ENCODE assay signal across 12 mouse cellular contexts in genomic region chr16:64872296-64872695, GRCm38 (mm10). TPM values are rescaled to one million over a fixed set of nuclear protein-coding genes. Genes with fewer than 3 reads are reported as not detected.
DNase-seq lines count a peak whose midpoint lies in the region; ATAC-seq and TF ChIP-seq lines count a peak whose summit lies in the region.
"Had no signal": no experiment of that assay in that cellular context is flagged by ENCODE, and none has a peak within 500 bp of the region (broad histone marks: within the 10 kb centered on the region; RNA-seq: fewer than 3 reads in every experiment).

No protein-coding gene starts in this region.

- TF ChIP-seq POLR2A in ES-Bruce4 (IDR thresholded peaks at IDR 0.05; ENCODE audit: insufficient read depth, low read length) = no peak

- H3K27ac ChIP-seq in hindbrain, embryonic 10.5 days = no peak overlapping the region
- H3K27ac ChIP-seq in hindbrain, embryonic 14.5 days = no peak overlapping the region
- H3K27ac ChIP-seq in ES-Bruce4 (ENCODE audit: insufficient read depth, low read length) = peak overlapping the region; percentile 91
- H3K27ac ChIP-seq in liver, embryonic 15.5 days (replicated peaks) = no peak overlapping the region
- H3K27ac ChIP-seq: neural tube, embryonic 12.5 days had no signal

- H3K4me3 ChIP-seq in hindbrain, embryonic 10.5 days = 0 out of 2 replicates have a peak overlapping the region, but pooled peaks have one; percentile 74
- H3K4me3 ChIP-seq in hindbrain, embryonic 14.5 days (replicated peaks; ENCODE audit: low read length) = no peak overlapping the region
- H3K4me3 ChIP-seq in ES-Bruce4 (ENCODE audit: low read depth, low read length) = peak overlapping the region; percentile 16; the same call in 1 of the 2 replicates
- no peak overlapping the region for H3K4me3 ChIP-seq in liver, embryonic 15.5 days (replicated peaks)
- H3K4me3 ChIP-seq: neural tube, embryonic 12.5 days had no signal

- ATAC-seq in hindbrain, embryonic 14.5 days (ENCODE audit: low FRiP score) = no peak
- ATAC-seq in liver, embryonic 15.5 days (ENCODE audit: insufficient read depth) = no peak
- ATAC-seq: intestine, postnatal 0 days had no signal

- no peak for TF ChIP-seq CTCF in ES-Bruce4 (IDR thresholded peaks at IDR 0.05; ENCODE audit: low read depth, low read length)

- DNase-seq in hindbrain, embryonic 10.5 days (ENCODE audit: low spot score) = no peak
- DNase-seq in hindbrain, embryonic 14.5 days (ENCODE audit: low spot score) = no peak
- peak; percentile 58 for DNase-seq in NIH3T3 (ENCODE audit: low read depth)
- no peak for DNase-seq in spleen, postnatal 4 days (ENCODE audit: low spot score in 2 of 2)
- no peak for DNase-seq in left cerebral cortex, postnatal 25 days (ENCODE audit: low spot score in 2 of 2)
- DNase-seq: cerebellum, adult 8-10 months; right cerebral cortex, postnatal 4 days; thymus, postnatal 4 days had no signal

- no peaks in the 10 kb centered on the region for H3K4me1 ChIP-seq in hindbrain, embryonic 10.5 days (replicated peaks)
- H3K4me1 ChIP-seq in hindbrain, embryonic 14.5 days (replicated peaks; ENCODE audit: control insufficient read depth, insufficient read depth, low read length) = no peaks in the 10 kb centered on the region
- peaks cover 3% of the 10 kb centered on the region for H3K4me1 ChIP-seq in ES-Bruce4 (ENCODE audit: control insufficient read depth, insufficient read depth, low read length)
- H3K4me1 ChIP-seq in liver, embryonic 15.5 days (replicated peaks) = peaks cover 10% of the 10 kb centered on the region
- H3K4me1 ChIP-seq: neural tube, embryonic 12.5 days had no signal

- no peak for TF ChIP-seq EP300 in ES-Bruce4 (IDR thresholded peaks at IDR 0.05; ENCODE audit: insufficient read depth, low read depth, low read length)

- WGBS in hindbrain, embryonic 10.5 days = 21% methylated on average over 3 of the region's 3 CpGs
- 27% methylated on average over 3 of the region's 3 CpGs for WGBS in hindbrain, embryonic 14.5 days
- 36% methylated on average over 3 of the region's 3 CpGs for WGBS in liver, embryonic 15.5 days (ENCODE audit: insufficient replicate concordance)

- intact Hi-C loops in left cerebral cortex, postnatal 25 days (cut with DNase I) = loop anchor here (2.0 kb wide), 1 partner anchor 19 kb away; no protein-coding TSS in a partner anchor

- H3K27me3 ChIP-seq in hindbrain, embryonic 10.5 days (ENCODE audit: insufficient read depth, poor library complexity, severe bottlenecking) = no peaks in the 10 kb centered on the region
- no peaks in the 10 kb centered on the region for H3K27me3 ChIP-seq in hindbrain, embryonic 14.5 days (ENCODE audit: control insufficient read depth, insufficient read depth, low read length)
- no peaks in the 10 kb centered on the region for H3K27me3 ChIP-seq in ES-Bruce4 (ENCODE audit: control insufficient read depth, insufficient read depth, low read length, poor library complexity, severe bottlenecking)
- no peaks in the 10 kb centered on the region for H3K27me3 ChIP-seq in liver, embryonic 15.5 days
- H3K27me3 ChIP-seq: neural tube, embryonic 12.5 days had no signal

- H3K9ac ChIP-seq in hindbrain, embryonic 14.5 days = no peak overlapping the region
- 0 out of 2 replicates have a peak overlapping the region, but pooled peaks have one; percentile 73 for H3K9ac ChIP-seq in ES-Bruce4 (ENCODE audit: low read depth, poor library complexity, severe bottlenecking)
- no peak overlapping the region for H3K9ac ChIP-seq in liver, embryonic 15.5 days
- H3K9ac ChIP-seq: neural tube, embryonic 12.5 days had no signal

- H3K36me3 ChIP-seq in hindbrain, embryonic 10.5 days = no peaks in the 10 kb centered on the region
- H3K36me3 ChIP-seq in hindbrain, embryonic 14.5 days (replicated peaks; ENCODE audit: control insufficient read depth, insufficient read depth) = no peaks in the 10 kb centered on the region
- no peaks in the 10 kb centered on the region for H3K36me3 ChIP-seq in ES-Bruce4 (ENCODE audit: control insufficient read depth, insufficient read depth, low read length, poor library complexity, severe bottlenecking)
- no peaks in the 10 kb centered on the region for H3K36me3 ChIP-seq in liver, embryonic 15.5 days (replicated peaks)
- H3K36me3 ChIP-seq: neural tube, embryonic 12.5 days had no signal

- H3K9me3 ChIP-seq in hindbrain, embryonic 10.5 days = no peaks in the 10 kb centered on the region
- H3K9me3 ChIP-seq in hindbrain, embryonic 14.5 days (ENCODE audit: control insufficient read depth, low read length) = no peaks in the 10 kb centered on the region
- H3K9me3 ChIP-seq in ES-Bruce4 (replicated peaks; ENCODE audit: control insufficient read depth, insufficient read depth, low read length, poor library complexity, severe bottlenecking) = no peaks in the 10 kb centered on the region
- no peaks in the 10 kb centered on the region for H3K9me3 ChIP-seq in liver, embryonic 15.5 days (replicated peaks)
- H3K9me3 ChIP-seq: neural tube, embryonic 12.5 days had no signal

- H3K4me2 ChIP-seq in hindbrain, embryonic 14.5 days (replicated peaks) = no peak overlapping the region
- peak overlapping the region; percentile 67; the same call in 1 of the 2 replicates for H3K4me2 ChIP-seq in liver, embryonic 15.5 days

RNA-seq across cellular contexts. Expression of gene Cggbp1, which starts 20.5 kb away (rescaled TPM):
- polyA plus RNA-seq in hindbrain, embryonic 10.5 days (2016; fragmentation: Nextera tagmentation; extraction: Ambion mirVana) = 72.7 and 84.7 TPM in 2 replicates
- polyA plus RNA-seq in hindbrain, embryonic 14.5 days (2014; fragmentation: Nextera tagmentation; extraction: Ambion mirVana) = 86.9 and 103 TPM in 2 replicates
- 60.9 and 72.9 TPM in 2 replicates for polyA plus RNA-seq in ES-Bruce4 (2011; ENCODE audit: insufficient read depth, insufficient read length, low read depth, missing spikeins)
- 22.9 and 23.0 TPM in 2 replicates for polyA plus RNA-seq in liver, embryonic 15.5 days (2015; fragmentation: Nextera tagmentation; extraction: Ambion mirVana)
- total RNA-seq in left cerebral cortex, postnatal 25 days (2021) = 10 to 100 TPM; 54.0 to 59.8 TPM

RNA-seq across cellular contexts. Expression of gene Zfp654, which starts 20.8 kb away (rescaled TPM):
- 4.9 and 5.7 TPM in 2 replicates for polyA plus RNA-seq in hindbrain, embryonic 10.5 days (2016; fragmentation: Nextera tagmentation; extraction: Ambion mirVana)
- polyA plus RNA-seq in hindbrain, embryonic 14.5 days (2014; fragmentation: Nextera tagmentation; extraction: Ambion mirVana) = 8.2 and 9.5 TPM in 2 replicates
- polyA plus RNA-seq in ES-Bruce4 (2011; ENCODE audit: insufficient read depth, insufficient read length, low read depth, missing spikeins) = 12.0 and 12.1 TPM in 2 replicates
- 2.4 and 2.8 TPM in 2 replicates for polyA plus RNA-seq in liver, embryonic 15.5 days (2015; fragmentation: Nextera tagmentation; extraction: Ambion mirVana)
- total RNA-seq in left cerebral cortex, postnatal 25 days (2021) = 10 to 100 TPM; 17.4 to 18.0 TPM

Comparison
In these comparisons a context has a peak if more than half of its experiments do, and no peak if none do; other contexts are left out.
1. H3K4me3 ChIP-seq: peak in hindbrain, embryonic 10.5 days (single experiment) and ES-Bruce4 (single experiment); none in hindbrain, embryonic 14.5 days (single experiment) and liver, embryonic 15.5 days (single experiment).